Mouse (Mus musculus): ENCODE data around the gene Khdrbs2. TPM values are rescaled to one million over a fixed set of nuclear protein-coding genes. Genes with fewer than 3 reads are reported as not detected.

The Khdrbs2 gene
- total and polyA plus RNA-seq, 2 experiments from 2014 or later = 19.6 to 32.0 TPM

GRCm38 (mm10) chr1:32347538-32347937, 175.0 kb downstream of the Khdrbs2 start:
- Histone ChIP-seq H3K27ac (no peak overlapping the region), H3K9ac (replicated peaks; ENCODE audit: low read length) (no peak overlapping the region), H3K36me3 (ENCODE audit: insufficient read depth, low read length) (no peaks in the 10 kb centered on the region), H3K4me2 (ENCODE audit: low read depth, low read length) (no peak overlapping the region), H3K9me3 (ENCODE audit: low read length) (no peaks in the 10 kb centered on the region), H3K4me1 (ENCODE audit: insufficient read depth, low read length) (no peaks in the 10 kb centered on the region), H3K4me3 (ENCODE audit: low read length) (no peak overlapping the region), H3K27me3 (ENCODE audit: insufficient read depth, low read length) (no peaks in the 10 kb centered on the region)
- no peak for DNase-seq (ENCODE audit: low spot score)
- TF ChIP-seq CTCF (IDR thresholded peaks at IDR 0.05; ENCODE audit: low read depth) = no peak
- no peak for ATAC-seq
- 81% methylated on average over 2 of the region's 2 CpGs for WGBS

GRCm38 (mm10) chr1:32352076-32352475, 179.6 kb downstream of the Khdrbs2 start:
- Histone ChIP-seq H3K9me3 (ENCODE audit: low read length) (no peaks in the 10 kb centered on the region), H3K4me1 (ENCODE audit: insufficient read depth, low read length) (no peaks in the 10 kb centered on the region), H3K27ac (no peak overlapping the region), H3K9ac (replicated peaks; ENCODE audit: low read length) (no peak overlapping the region), H3K36me3 (ENCODE audit: insufficient read depth, low read length) (no peaks in the 10 kb centered on the region), H3K4me3 (ENCODE audit: low read length) (no peak overlapping the region), H3K27me3 (ENCODE audit: insufficient read depth, low read length) (no peaks in the 10 kb centered on the region), H3K4me2 (ENCODE audit: low read depth, low read length) (no peak overlapping the region)
- no peak for ATAC-seq
- no peak for TF ChIP-seq CTCF (IDR thresholded peaks at IDR 0.05; ENCODE audit: low read depth)
- no peak for DNase-seq (ENCODE audit: low spot score)
- 76% methylated on average over 1 of the region's 1 CpGs for WGBS

GRCm38 (mm10) chr1:32363539-32363938, 191.0 kb downstream of the Khdrbs2 start:
- Histone ChIP-seq H3K27ac (no peak overlapping the region), H3K9ac (replicated peaks; ENCODE audit: low read length) (no peak overlapping the region), H3K4me3 (ENCODE audit: low read length) (no peak overlapping the region), H3K27me3 (ENCODE audit: insufficient read depth, low read length) (no peaks in the 10 kb centered on the region), H3K4me1 (ENCODE audit: insufficient read depth, low read length) (no peaks in the 10 kb centered on the region), H3K9me3 (ENCODE audit: low read length) (no peaks in the 10 kb centered on the region), H3K36me3 (ENCODE audit: insufficient read depth, low read length) (no peaks in the 10 kb centered on the region), H3K4me2 (ENCODE audit: low read depth, low read length) (no peak overlapping the region)
- no peak for TF ChIP-seq CTCF (IDR thresholded peaks at IDR 0.05; ENCODE audit: low read depth)
- DNase-seq (ENCODE audit: low spot score) (no peak), ATAC-seq (no peak)
- 78% methylated on average over 2 of the region's 2 CpGs for WGBS

GRCm38 (mm10) chr1:32397553-32397952, 225.0 kb downstream of the Khdrbs2 start:
- DNase-seq (ENCODE audit: low spot score) (no peak), ATAC-seq (no peak)
- no peaks in the 10 kb centered on the region for H3K27me3 ChIP-seq (ENCODE audit: insufficient read depth, low read length)
- no peak for TF ChIP-seq CTCF (IDR thresholded peaks at IDR 0.05; ENCODE audit: low read depth)
- no peaks in the 10 kb centered on the region for H3K36me3 ChIP-seq (ENCODE audit: insufficient read depth, low read length)
- WGBS = 58% methylated on average over 6 of the region's 6 CpGs
- no peak overlapping the region for H3K4me2 ChIP-seq (ENCODE audit: low read depth, low read length)
- H3K4me3 ChIP-seq (ENCODE audit: low read length) = no peak overlapping the region
- H3K9me3 ChIP-seq (ENCODE audit: low read length) = no peaks in the 10 kb centered on the region
- no peak overlapping the region for H3K27ac ChIP-seq
- H3K9ac ChIP-seq (replicated peaks; ENCODE audit: low read length) = no peak overlapping the region
- H3K4me1 ChIP-seq (ENCODE audit: insufficient read depth, low read length) = no peaks in the 10 kb centered on the region

DNA sequence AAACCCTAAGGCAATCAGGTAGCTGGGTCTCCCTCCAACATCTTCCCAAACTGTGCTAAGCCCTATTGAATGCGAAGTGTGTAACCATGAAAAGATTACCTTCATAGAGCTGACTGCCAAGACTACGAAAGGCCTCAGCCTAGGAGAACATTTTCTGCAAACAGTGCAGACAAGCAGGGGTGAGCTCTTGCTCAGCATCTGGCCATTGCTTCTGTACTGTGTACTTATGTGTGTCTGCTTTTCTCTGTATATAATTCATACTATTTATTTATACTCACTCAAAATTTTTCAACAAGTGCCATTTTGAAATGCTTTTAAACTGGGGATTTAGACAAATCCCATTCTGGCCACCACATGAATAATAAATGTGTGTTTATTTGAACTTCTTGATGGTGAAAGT, 235.1 kb downstream of the Khdrbs2 start:
- no peak overlapping the region for H3K4me3 ChIP-seq (ENCODE audit: low read length)
- H3K4me1 ChIP-seq (ENCODE audit: insufficient read depth, low read length) = no peaks in the 10 kb centered on the region
- 79% methylated on average over 2 of the region's 2 CpGs for WGBS
- DNase-seq (ENCODE audit: low spot score) = no peak
- no peak overlapping the region for H3K9ac ChIP-seq (replicated peaks; ENCODE audit: low read length)
- no peaks in the 10 kb centered on the region for H3K27me3 ChIP-seq (ENCODE audit: insufficient read depth, low read length)
- no peak overlapping the region for H3K27ac ChIP-seq
- no peaks in the 10 kb centered on the region for H3K36me3 ChIP-seq (ENCODE audit: insufficient read depth, low read length)
- no peak for ATAC-seq
- no peaks in the 10 kb centered on the region for H3K9me3 ChIP-seq (ENCODE audit: low read length)
- H3K4me2 ChIP-seq (ENCODE audit: low read depth, low read length) = no peak overlapping the region
- no peak for TF ChIP-seq CTCF (IDR thresholded peaks at IDR 0.05; ENCODE audit: low read depth)

- ATAC-seq (no peak), DNase-seq (ENCODE audit: low spot score) (no peak)
- Histone ChIP-seq H3K9me3 (ENCODE audit: low read length) (no peaks in the 10 kb centered on the region), H3K36me3 (ENCODE audit: insufficient read depth, low read length) (no peaks in the 10 kb centered on the region), H3K27ac (no peak overlapping the region), H3K4me3 (ENCODE audit: low read length) (no peak overlapping the region), H3K9ac (replicated peaks; ENCODE audit: low read length) (no peak overlapping the region), H3K27me3 (ENCODE audit: insufficient read depth, low read length) (no peaks in the 10 kb centered on the region), H3K4me2 (ENCODE audit: low read depth, low read length) (no peak overlapping the region), H3K4me1 (ENCODE audit: insufficient read depth, low read length) (no peaks in the 10 kb centered on the region)
- TF ChIP-seq CTCF (IDR thresholded peaks at IDR 0.05; ENCODE audit: low read depth) = no peak
- 25% methylated on average over 1 of the region's 1 CpGs for WGBS
These were observed 255.9 kb downstream of the Khdrbs2 start for GRCm38 (mm10) chr1:32428410-32428809.

- Histone ChIP-seq H3K9me3 (ENCODE audit: low read length) (no peaks in the 10 kb centered on the region), H3K36me3 (ENCODE audit: insufficient read depth, low read length) (no peaks in the 10 kb centered on the region), H3K27me3 (ENCODE audit: insufficient read depth, low read length) (no peaks in the 10 kb centered on the region), H3K27ac (no peak overlapping the region), H3K4me3 (ENCODE audit: low read length) (no peak overlapping the region), H3K4me1 (ENCODE audit: insufficient read depth, low read length) (no peaks in the 10 kb centered on the region), H3K4me2 (ENCODE audit: low read depth, low read length) (no peak overlapping the region), H3K9ac (replicated peaks; ENCODE audit: low read length) (no peak overlapping the region)
- TF ChIP-seq CTCF (IDR thresholded peaks at IDR 0.05; ENCODE audit: low read depth) = no peak
- no peak for DNase-seq (ENCODE audit: low spot score)
- WGBS = 73% methylated on average over 1 of the region's 1 CpGs
- ATAC-seq = no peak
These were observed 257.0 kb downstream of the Khdrbs2 start for GRCm38 (mm10) chr1:32429493-32429892.
